ENCODE assay signal across 28 mouse cellular contexts in the genomic region with DNA sequence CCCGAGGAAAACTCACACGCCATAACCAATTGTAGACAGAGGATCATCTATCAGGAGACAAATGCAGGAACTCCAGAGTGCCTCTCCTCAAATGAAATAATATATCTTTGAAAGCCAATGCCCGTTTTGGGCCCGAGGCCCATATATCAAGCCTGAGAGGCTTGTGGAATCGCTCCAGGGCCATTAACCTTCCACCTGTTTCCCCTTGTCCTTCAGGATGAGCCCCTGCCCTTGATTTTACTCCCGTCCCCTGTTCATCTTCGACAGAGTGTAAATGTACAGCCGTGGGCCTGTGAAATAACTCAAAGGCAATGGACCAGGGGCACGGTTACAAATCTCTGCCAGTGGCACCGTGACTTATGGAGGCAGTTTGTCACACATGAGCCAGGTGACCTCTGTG. TPM values are rescaled to one million over a fixed set of nuclear protein-coding genes. Genes with fewer than 3 reads are reported as not detected.
A peak's percentile ranks its signal among the peaks of the same experiment; 100 is the strongest.
DNase-seq lines count a peak whose midpoint lies in the region; ATAC-seq and TF ChIP-seq lines count a peak whose summit lies in the region.
"Had no signal": no experiment of that assay in that cellular context is flagged by ENCODE, and none has a peak within 500 bp of the region (broad histone marks: within the 10 kb centered on the region; RNA-seq: fewer than 3 reads in every experiment).

No protein-coding gene starts in this region.

- peaks cover 35% of the 10 kb centered on the region for H3K27me3 ChIP-seq in kidney, embryonic 16.5 days (ENCODE audit: insufficient read depth, low read length)
- H3K27me3 ChIP-seq in neural tube, embryonic 15.5 days (replicated peaks), result no peaks in the 10 kb centered on the region
- H3K27me3 ChIP-seq in small intestine, adult 2 months (ENCODE audit: control insufficient read depth, insufficient read depth, low read length), result no peaks in the 10 kb centered on the region
- peaks cover 63% of the 10 kb centered on the region for H3K27me3 ChIP-seq in forebrain, embryonic 13.5 days
- H3K27me3 ChIP-seq: heart, embryonic 15.5 days; intestine, embryonic 15.5 days; limb, embryonic 12.5 days; midbrain, embryonic 13.5 days had no signal

- WGBS in kidney, embryonic 16.5 days, result 13% methylated on average over 10 of the region's 10 CpGs
- 49% methylated on average over 10 of the region's 10 CpGs for WGBS in neural tube, embryonic 15.5 days
- 42% methylated on average over 10 of the region's 10 CpGs for WGBS in small intestine, adult 2 months
- WGBS in forebrain, embryonic 13.5 days, result 90% methylated on average over 10 of the region's 10 CpGs

- peak; percentile 79 for ATAC-seq in kidney, embryonic 16.5 days (ENCODE audit: low FRiP score, low TSS enrichment)
- ATAC-seq in neural tube, embryonic 15.5 days (ENCODE audit: low FRiP score), result no peak; the same call in 1 of the 2 replicates
- ATAC-seq in forebrain, embryonic 13.5 days, result no peak
- ATAC-seq: forebrain, embryonic 14.5 days; hindbrain, postnatal 0 days; midbrain, embryonic 13.5 days had no signal

- TF ChIP-seq POLR2A in small intestine, adult 2 months (IDR thresholded peaks at IDR 0.05; ENCODE audit: low read depth, low read length), result no peak

- no peak overlapping the region for H3K9ac ChIP-seq in kidney, embryonic 16.5 days (replicated peaks; ENCODE audit: low read length)
- H3K9ac ChIP-seq in neural tube, embryonic 15.5 days (replicated peaks), result no peak overlapping the region
- no peak overlapping the region for H3K9ac ChIP-seq in forebrain, embryonic 13.5 days
- H3K9ac ChIP-seq: heart, embryonic 15.5 days; intestine, embryonic 15.5 days; limb, embryonic 12.5 days; liver, embryonic 14.5 days; lung, embryonic 14.5 days; midbrain, embryonic 13.5 days had no signal

- H3K9me3 ChIP-seq in kidney, embryonic 16.5 days (ENCODE audit: low read length), result no peaks in the 10 kb centered on the region
- no peaks in the 10 kb centered on the region for H3K9me3 ChIP-seq in neural tube, embryonic 15.5 days (replicated peaks)
- no peaks in the 10 kb centered on the region for H3K9me3 ChIP-seq in forebrain, embryonic 13.5 days (replicated peaks)
- H3K9me3 ChIP-seq: heart, embryonic 10.5 days; heart, embryonic 15.5 days; intestine, embryonic 15.5 days; limb, embryonic 12.5 days; megakaryocyte, embryonic 14.5 days; midbrain, embryonic 13.5 days had no signal

- H3K4me1 ChIP-seq in kidney, embryonic 16.5 days (ENCODE audit: insufficient read depth, low read length), result peaks cover 5% of the 10 kb centered on the region
- no peaks in the 10 kb centered on the region for H3K4me1 ChIP-seq in neural tube, embryonic 15.5 days
- peaks cover 9% of the 10 kb centered on the region; the same call in 1 of the 2 replicates for H3K4me1 ChIP-seq in small intestine, adult 2 months (ENCODE audit: control insufficient read depth, insufficient read depth, insufficient read length, low read length)
- peaks cover 5% of the 10 kb centered on the region; the same call in 1 of the 2 replicates for H3K4me1 ChIP-seq in forebrain, embryonic 13.5 days
- H3K4me1 ChIP-seq: heart, embryonic 10.5 days; heart, embryonic 15.5 days; limb, embryonic 12.5 days had no signal

- H3K27ac ChIP-seq in kidney, embryonic 16.5 days (ENCODE audit: low read length), result no peak overlapping the region
- no peak overlapping the region for H3K27ac ChIP-seq in neural tube, embryonic 15.5 days (replicated peaks)
- 0 out of 2 replicates have a peak overlapping the region, but pooled peaks have one; percentile 41 for H3K27ac ChIP-seq in small intestine, adult 2 months (ENCODE audit: insufficient read depth, low read depth, low read length)
- H3K27ac ChIP-seq in forebrain, embryonic 13.5 days, result no peak overlapping the region
- H3K27ac ChIP-seq: heart, embryonic 10.5 days; heart, embryonic 15.5 days; hindbrain, postnatal 0 days; intestine, embryonic 15.5 days; limb, embryonic 12.5 days; liver, embryonic 14.5 days; midbrain, embryonic 13.5 days had no signal

- H3K4me3 ChIP-seq in kidney, embryonic 16.5 days (ENCODE audit: low read length), result no peak overlapping the region
- no peak overlapping the region for H3K4me3 ChIP-seq in neural tube, embryonic 15.5 days (replicated peaks)
- H3K4me3 ChIP-seq in small intestine, adult 2 months (ENCODE audit: low read depth, low read length), result no peak overlapping the region
- H3K4me3 ChIP-seq in forebrain, embryonic 13.5 days, result no peak overlapping the region
- H3K4me3 ChIP-seq: heart, embryonic 10.5 days; heart, embryonic 15.5 days; intestine, embryonic 15.5 days; limb, embryonic 12.5 days; megakaryocyte, embryonic 14.5 days; midbrain, embryonic 13.5 days had no signal

- H3K4me2 ChIP-seq in kidney, embryonic 16.5 days (replicated peaks; ENCODE audit: low read depth, low read length), result no peak overlapping the region
- no peak overlapping the region for H3K4me2 ChIP-seq in neural tube, embryonic 15.5 days
- no peak overlapping the region for H3K4me2 ChIP-seq in forebrain, embryonic 13.5 days
- H3K4me2 ChIP-seq: heart, embryonic 15.5 days; limb, embryonic 12.5 days; lung, embryonic 14.5 days; midbrain, embryonic 13.5 days had no signal

- H3K36me3 ChIP-seq in kidney, embryonic 16.5 days (ENCODE audit: insufficient read depth, low read length), result no peaks in the 10 kb centered on the region
- no peaks in the 10 kb centered on the region for H3K36me3 ChIP-seq in neural tube, embryonic 15.5 days
- H3K36me3 ChIP-seq in small intestine, adult 2 months (ENCODE audit: control insufficient read depth, insufficient read depth, low read length), result peaks cover 2% of the 10 kb centered on the region; the same call in 1 of the 2 replicates
- no peaks in the 10 kb centered on the region for H3K36me3 ChIP-seq in forebrain, embryonic 13.5 days (ENCODE audit: poor library complexity, severe bottlenecking)
- H3K36me3 ChIP-seq: G1E; heart, embryonic 10.5 days; heart, embryonic 15.5 days; intestine, embryonic 15.5 days; limb, embryonic 12.5 days; midbrain, embryonic 13.5 days had no signal

- DNase-seq in adrenal gland, adult 2 months, result peak; percentile 34
- DNase-seq in adrenal gland, postnatal 4 days (ENCODE audit: low spot score in 2 of 2), result no peak
- DNase-seq in kidney, adult 8-10 months, result no peak
- DNase-seq in neural tube, embryonic 10.5 days (ENCODE audit: extremely low spot score, low spot score), result peak; percentile 31
- DNase-seq: cerebellum, adult 11-12 months; cerebellum, adult 9-11 months; gastrocnemius, postnatal 25 days; heart, adult 11 months; lung, embryonic 14.5 days; right cerebral cortex, postnatal 4 days; thymus, adult 2 months; thymus, postnatal 36 days had no signal

- no peak for TF ChIP-seq CTCF in small intestine, adult 2 months (IDR thresholded peaks at IDR 0.05; ENCODE audit: extremely low read depth, insufficient read length, insufficient replicate concordance, low read depth, low read length)

RNA-seq across cellular contexts. Expression of a gene that starts 48.3 kb away (rescaled TPM):
- total RNA-seq in adrenal gland, adult 2 months (2021), result 1 to 10 TPM; 1.3 to 1.7 TPM
- 0.69 and 1.2 TPM in 2 replicates for polyA plus RNA-seq in adrenal gland, adult 2 months (2012; rRNA removed)
- 1 to 10 TPM; 3.4 to 5.2 TPM for total RNA-seq in adrenal gland, postnatal 4 days (2021)
- 0.53 and 0.70 TPM in 2 replicates for polyA plus RNA-seq in kidney, embryonic 16.5 days (2015; fragmentation: Nextera tagmentation; extraction: Ambion mirVana)
- 1.6 and 2.0 TPM in 2 replicates for polyA plus RNA-seq in neural tube, embryonic 15.5 days (2015; fragmentation: Nextera tagmentation; extraction: Ambion mirVana)
- 4.7 and 9.4 TPM in 2 replicates for polyA plus RNA-seq in small intestine, adult 2 months (2012; rRNA removed)
- 0.35 and 0.48 TPM in 2 replicates for polyA plus RNA-seq in forebrain, embryonic 13.5 days (2015; fragmentation: Nextera tagmentation; extraction: Ambion mirVana)
- total RNA-seq: layer of hippocampus, postnatal 10 days; monocyte, adult 5-6 weeks had no signal
- polyA plus RNA-seq: G1E had no signal

Comparison
In these comparisons a context has a peak if more than half of its experiments do, and no peak if none do; other contexts are left out.
1. DNase-seq: peak in adrenal gland, adult 2 months (single experiment) and neural tube, embryonic 10.5 days (single experiment); none in adrenal gland, postnatal 4 days (0 of 2) and kidney, adult 8-10 months (0 of 2).